Mouse (Mus musculus) lung, postnatal 0 days (tissue): Measurements from ENCODE around the gene Slc36a1. TPM values are rescaled to one million over a fixed set of nuclear protein-coding genes. Genes with fewer than 3 reads are reported as not detected.

Experiments used
- ATAC-seq: fragments of 200-750 bp; cut with Nextera tagmentation; 2 replicates; pipeline ENCODE4 v1.8.0; 2017; ENCODE audit warnings: moderate library complexity
- DNase-seq: peaks from one replicate; pipeline ENCODE4 v3.0.0-alpha.2; 2016; ENCODE audit warnings: low spot score
- H3K27ac ChIP-seq: fragments of 300-500 bp; sonication (generic); 2 replicates; pipeline ENCODE4 v1.5.1; 2014; ENCODE audit warnings: antibody characterized with exemption, mild to moderate bottlenecking, low read length, mixed read lengths
- H3K27me3 ChIP-seq: fragments of 300-500 bp; sonication (generic); replicated peaks from 2 replicates; pipeline ENCODE4 v1.6.1; 2014; ENCODE audit warnings: low read length, mixed read lengths; ENCODE audit not compliant: insufficient read depth
- H3K36me3 ChIP-seq: fragments of 300-500 bp; sonication (generic); 2 replicates; pipeline ENCODE4 v1.6.1; 2014; ENCODE audit warnings: low read length, mixed read lengths; ENCODE audit not compliant: insufficient read depth
- H3K4me1 ChIP-seq: fragments of 300-500 bp; sonication (generic); 2 replicates; pipeline ENCODE4 v1.6.1; 2014; ENCODE audit warnings: antibody characterized with exemption, low read depth, low read length, mixed read lengths; ENCODE audit not compliant: insufficient read depth
- H3K4me2 ChIP-seq: fragments of 300-500 bp; sonication (generic); replicated peaks from 2 replicates; pipeline ENCODE4 v1.6.1; 2014; ENCODE audit warnings: low read depth, mild to moderate bottlenecking, low read length, moderate library complexity, mixed read lengths
- H3K4me3 ChIP-seq: fragments of 300-500 bp; sonication (generic); 2 replicates; pipeline ENCODE4 v1.5.1; 2014; ENCODE audit warnings: low read depth, low read length
- H3K9ac ChIP-seq: fragments of 300-500 bp; sonication (generic); replicated peaks from 2 replicates; pipeline ENCODE4 v1.6.1; 2014; ENCODE audit warnings: low read depth, mild to moderate bottlenecking
- H3K9me3 ChIP-seq: fragments of 300-500 bp; sonication (generic); 2 replicates; pipeline ENCODE4 v1.6.1; 2016; ENCODE audit warnings: low read length, mixed read lengths
- CTCF ChIP-seq: IDR thresholded peaks from 2 replicates; pipeline ENCODE4 v1.5.1; 2016; ENCODE audit warnings: antibody characterized with exemption, mild to moderate bottlenecking
- EP300 ChIP-seq: IDR thresholded peaks from 2 replicates; pipeline ENCODE4 v1.6.1; 2016; ENCODE audit warnings: antibody characterized with exemption, mild to moderate bottlenecking, control low read depth
- WGBS: fragments of 180-500 bp; shearing (Covaris S2); extraction: QIAGEN DNeasy Blood & Tissue Kit; methylation state at CpG from one replicate; pipeline ENCODE4 v1.1.7; 2014; 5-methylcytosine and 5-hydroxymethylcytosine counted together
- polyA plus RNA-seq: library from polyadenylated mRNA; unstranded; fragments of >200 nt; fragmentation: Nextera tagmentation; extraction: Ambion mirVana; gene quantifications from 2 replicates; pipeline ENCODE4 v1.2.1, GENCODE M21; 2015

Gene Slc36a1
- polyA plus RNA-seq, 1 experiment from 2014 or later, result 1.8 TPM

DNA sequence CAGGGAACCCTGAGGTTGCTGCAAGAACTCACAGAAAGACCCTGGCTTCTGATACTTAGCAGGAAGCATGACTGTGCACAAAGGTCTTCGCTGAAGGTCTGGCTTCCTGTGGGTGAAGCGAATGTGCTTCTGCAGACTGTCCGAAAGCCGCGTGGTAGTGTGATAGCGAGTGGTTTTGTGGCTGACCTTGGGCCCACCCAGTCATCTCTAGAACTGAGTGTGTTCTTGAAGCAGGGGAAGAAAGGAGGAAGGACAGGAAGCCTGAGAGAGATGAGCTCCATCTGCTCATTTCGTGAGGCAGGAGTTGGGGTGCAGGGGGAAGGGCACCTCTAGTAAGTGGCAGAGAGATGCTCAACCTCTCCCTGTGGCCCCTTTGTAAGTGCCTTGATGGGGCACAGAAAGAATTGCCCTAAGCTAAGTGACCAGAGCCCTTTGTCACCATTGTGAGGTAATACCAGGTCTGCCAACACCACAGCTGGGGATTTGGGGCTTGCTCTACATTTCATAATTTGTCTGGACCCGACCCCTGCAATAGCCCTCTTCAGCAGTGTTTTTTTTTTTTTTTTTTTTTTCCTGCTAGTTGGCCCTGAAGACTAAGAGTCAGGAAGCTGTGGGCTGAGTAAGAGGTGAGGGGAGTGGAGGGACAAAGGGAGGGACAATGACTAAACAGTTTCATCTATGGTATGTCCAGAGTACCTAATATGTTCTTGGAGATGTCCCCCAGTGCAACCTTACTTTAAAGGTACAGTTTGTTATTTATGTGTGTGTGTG is 6.2 kb upstream of the Slc36a1 start:
- H3K27ac ChIP-seq, result no peak overlapping the region
- peak; percentile 35; the same call in 1 of the 2 replicates for ATAC-seq
- no peaks in the 10 kb centered on the region for H3K27me3 ChIP-seq
- H3K4me1 ChIP-seq, result no peaks in the 10 kb centered on the region
- H3K9ac ChIP-seq, result no peak overlapping the region
- WGBS, result 46% methylated on average over 8 of the region's 8 CpGs
- no peak for TF ChIP-seq CTCF
- no peak for TF ChIP-seq EP300
- H3K4me3 ChIP-seq, result no peak overlapping the region
- H3K9me3 ChIP-seq, result no peaks in the 10 kb centered on the region
- DNase-seq, result no peak
- H3K36me3 ChIP-seq, result no peaks in the 10 kb centered on the region
- H3K4me2 ChIP-seq, result no peak overlapping the region

DNA sequence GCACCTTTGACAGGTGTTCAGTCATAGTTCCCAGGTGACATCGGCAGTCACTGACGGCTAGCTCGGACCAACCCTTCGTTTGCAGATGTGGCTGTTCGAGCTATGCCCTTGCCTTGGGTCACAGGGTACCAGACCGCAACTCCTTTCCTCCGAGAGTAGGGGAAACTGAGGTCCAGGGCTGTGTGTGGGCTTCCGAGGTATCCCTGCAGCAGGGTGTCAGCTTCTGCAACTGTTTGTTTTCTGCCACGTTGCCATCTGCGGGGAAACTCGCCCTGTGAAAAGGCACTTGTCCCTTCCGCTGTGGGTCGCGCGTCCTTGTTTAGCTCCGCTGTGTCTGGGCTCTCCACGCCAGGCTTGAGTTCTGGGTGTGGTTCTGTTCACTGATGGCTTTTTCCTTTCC is 452 bp downstream of the Slc36a1 start:
- Histone ChIP-seq H3K36me3 (no peaks in the 10 kb centered on the region), H3K4me1 (no peaks in the 10 kb centered on the region), H3K4me3 (peak overlapping the region; percentile 80), H3K9me3 (no peaks in the 10 kb centered on the region), H3K27me3 (no peaks in the 10 kb centered on the region), H3K27ac (no peak overlapping the region), H3K4me2 (peak overlapping the region; percentile 98), H3K9ac (peak overlapping the region; percentile 73)
- ATAC-seq (peak; percentile 39), DNase-seq (no peak)
- TF ChIP-seq EP300 (no peak), CTCF (no peak)
- WGBS, result 1% methylated on average over 17 of the region's 17 CpGs

DNA sequence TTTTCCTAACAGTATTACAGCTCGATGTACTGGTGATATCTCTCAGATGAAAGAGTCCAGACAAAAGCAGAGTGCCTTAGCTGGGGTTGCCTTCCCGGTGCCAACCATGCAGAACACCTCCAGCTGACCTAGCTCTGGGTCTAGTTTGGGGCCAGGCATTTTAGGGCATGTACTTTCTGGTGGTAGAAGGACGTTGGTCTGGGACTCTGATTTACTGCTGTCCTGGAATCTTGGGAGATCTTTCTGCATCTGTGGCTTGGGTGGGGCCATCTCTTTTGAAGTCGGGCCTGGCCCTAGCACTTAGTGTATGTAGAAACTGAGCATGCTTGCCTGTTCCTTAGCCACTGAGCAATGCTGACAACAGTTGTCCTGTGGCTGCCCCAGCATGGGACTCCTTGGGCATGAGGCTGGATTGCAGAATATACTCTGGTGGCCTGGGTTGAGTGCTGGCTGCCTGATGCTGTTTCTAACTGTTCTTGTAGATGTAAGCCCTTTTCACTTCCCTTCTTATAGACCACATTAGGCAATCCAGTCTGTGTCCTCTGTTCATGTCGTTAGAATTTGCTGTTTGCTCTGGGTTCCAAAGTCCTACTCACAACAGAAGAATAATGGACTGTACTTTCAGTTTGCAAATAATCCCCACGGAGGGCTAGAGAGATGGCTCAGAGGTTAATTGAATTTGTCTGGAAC is 4.0 kb downstream of the Slc36a1 start:
- ATAC-seq (no peak), DNase-seq (no peak)
- H3K4me2 ChIP-seq, result no peak overlapping the region
- H3K4me1 ChIP-seq, result no peaks in the 10 kb centered on the region
- H3K27ac ChIP-seq, result no peak overlapping the region
- no peaks in the 10 kb centered on the region for H3K27me3 ChIP-seq
- WGBS, result 51% methylated on average over 6 of the region's 6 CpGs
- TF ChIP-seq EP300 (no peak), CTCF (no peak)
- H3K9ac ChIP-seq, result no peak overlapping the region
- H3K4me3 ChIP-seq, result no peak overlapping the region
- H3K36me3 ChIP-seq, result no peaks in the 10 kb centered on the region
- H3K9me3 ChIP-seq, result no peaks in the 10 kb centered on the region

DNA sequence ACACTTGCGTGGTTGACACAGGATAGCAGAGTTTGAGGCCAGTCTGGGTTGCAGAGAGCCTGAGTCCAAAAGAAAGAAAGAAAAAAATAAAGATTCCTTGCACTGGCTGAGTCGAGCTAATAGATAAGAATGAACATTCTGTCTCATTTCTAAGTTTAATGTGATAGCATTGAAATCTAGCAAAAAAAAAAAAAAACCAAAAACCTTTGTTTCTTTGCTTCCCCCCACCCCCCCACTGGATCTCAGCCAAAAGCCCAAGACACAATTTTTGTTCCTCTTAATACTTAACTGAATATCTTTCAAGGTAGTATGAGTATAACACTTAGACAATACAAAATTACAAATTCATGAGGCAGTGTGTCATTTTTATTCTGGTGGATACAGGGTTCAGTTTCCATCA is 4.9 kb downstream of the Slc36a1 start:
- Histone ChIP-seq H3K36me3 (no peaks in the 10 kb centered on the region), H3K4me1 (no peaks in the 10 kb centered on the region), H3K27me3 (no peaks in the 10 kb centered on the region), H3K4me2 (no peak overlapping the region), H3K4me3 (no peak overlapping the region), H3K9me3 (no peaks in the 10 kb centered on the region), H3K27ac (no peak overlapping the region), H3K9ac (no peak overlapping the region)
- WGBS, result 49% methylated on average over 2 of the region's 2 CpGs
- TF ChIP-seq CTCF (no peak), EP300 (no peak)
- DNase-seq, result no peak
- no peak for ATAC-seq

DNA sequence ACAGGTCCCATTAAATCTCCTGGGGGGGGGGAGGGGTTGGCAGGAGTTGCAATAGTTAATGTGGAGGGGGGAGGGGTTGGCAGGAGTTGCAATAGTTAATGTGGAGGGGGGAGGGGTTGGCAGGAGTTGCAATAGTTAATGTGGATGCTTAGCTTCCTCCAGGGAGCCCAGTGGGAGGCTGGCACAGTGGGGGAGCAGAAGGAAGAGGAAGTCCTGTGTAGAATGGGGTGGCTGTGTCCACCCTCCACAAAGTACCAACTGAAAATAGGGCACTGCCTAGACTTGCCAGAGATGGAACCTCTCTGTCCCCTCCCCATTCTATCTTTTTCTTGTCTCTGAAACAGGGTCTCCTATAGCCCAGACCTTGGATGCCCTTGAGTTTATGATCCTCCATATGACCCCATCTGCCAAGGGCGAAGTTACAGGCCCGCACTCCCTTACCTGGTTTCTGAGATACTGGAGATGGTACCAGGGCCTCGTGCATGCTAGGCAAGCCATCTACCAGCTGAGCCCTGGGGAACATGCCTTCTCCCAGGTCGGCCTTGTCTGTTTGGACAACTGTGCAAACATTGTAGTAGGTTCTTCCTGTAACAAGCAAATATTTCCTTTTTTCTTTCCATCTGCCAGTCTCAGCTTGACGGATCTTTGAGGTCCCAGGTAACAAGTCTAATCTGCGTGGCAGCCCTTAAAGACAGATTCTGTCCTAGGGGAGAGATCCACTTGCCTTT is 5.6 kb downstream of the Slc36a1 start:
- ATAC-seq, result no peak
- Histone ChIP-seq H3K36me3 (no peaks in the 10 kb centered on the region), H3K4me2 (no peak overlapping the region), H3K4me1 (no peaks in the 10 kb centered on the region), H3K9me3 (no peaks in the 10 kb centered on the region), H3K9ac (no peak overlapping the region), H3K4me3 (no peak overlapping the region), H3K27me3 (no peaks in the 10 kb centered on the region), H3K27ac (no peak overlapping the region)
- no peak for TF ChIP-seq CTCF
- 58% methylated on average over 6 of the region's 6 CpGs for WGBS
- no peak for DNase-seq

DNA sequence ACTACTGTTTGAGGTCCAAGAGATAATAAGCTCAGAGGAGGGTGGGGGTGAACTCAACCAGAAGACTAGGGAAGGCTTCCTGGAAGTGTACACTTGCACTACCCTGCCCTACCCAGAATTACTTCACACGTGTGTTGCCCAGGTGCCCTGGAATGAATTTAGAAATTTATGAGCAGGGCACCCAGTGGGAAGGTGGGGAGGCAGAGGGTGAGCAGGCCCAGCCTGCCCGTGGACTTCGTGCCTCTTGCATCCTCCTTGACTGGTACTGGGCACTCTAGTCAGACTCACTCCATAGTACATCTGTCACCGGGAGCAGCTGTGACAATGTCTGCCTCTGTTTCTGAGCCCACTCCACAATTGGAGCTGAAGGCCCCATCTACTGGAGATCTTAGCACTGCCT is 9.4 kb downstream of the Slc36a1 start:
- 77% methylated on average over 4 of the region's 4 CpGs for WGBS
- no peak for ATAC-seq
- TF ChIP-seq EP300 (no peak), CTCF (no peak)

More for the DNA sequence above, 9.4 kb downstream of the Slc36a1 start:
- H3K36me3 ChIP-seq, result no peaks in the 10 kb centered on the region
- no peak for DNase-seq
- no peaks in the 10 kb centered on the region for H3K27me3 ChIP-seq
- H3K4me1 ChIP-seq, result no peaks in the 10 kb centered on the region; the same call in 1 of the 2 replicates
- H3K9me3 ChIP-seq, result no peaks in the 10 kb centered on the region
- H3K27ac ChIP-seq, result no peak overlapping the region
- no peak overlapping the region for H3K4me3 ChIP-seq
- H3K9ac ChIP-seq, result no peak overlapping the region
- H3K4me2 ChIP-seq, result no peak overlapping the region
